Mouse (Mus musculus): Measurements from ENCODE around the gene Tnik. TPM values are rescaled to one million over a fixed set of nuclear protein-coding genes. Genes with fewer than 3 reads are reported as not detected.

Tnik gene
- total and polyA plus RNA-seq, 2 experiments from 2014 or later, result 9.2 to 27.5 TPM

DNA sequence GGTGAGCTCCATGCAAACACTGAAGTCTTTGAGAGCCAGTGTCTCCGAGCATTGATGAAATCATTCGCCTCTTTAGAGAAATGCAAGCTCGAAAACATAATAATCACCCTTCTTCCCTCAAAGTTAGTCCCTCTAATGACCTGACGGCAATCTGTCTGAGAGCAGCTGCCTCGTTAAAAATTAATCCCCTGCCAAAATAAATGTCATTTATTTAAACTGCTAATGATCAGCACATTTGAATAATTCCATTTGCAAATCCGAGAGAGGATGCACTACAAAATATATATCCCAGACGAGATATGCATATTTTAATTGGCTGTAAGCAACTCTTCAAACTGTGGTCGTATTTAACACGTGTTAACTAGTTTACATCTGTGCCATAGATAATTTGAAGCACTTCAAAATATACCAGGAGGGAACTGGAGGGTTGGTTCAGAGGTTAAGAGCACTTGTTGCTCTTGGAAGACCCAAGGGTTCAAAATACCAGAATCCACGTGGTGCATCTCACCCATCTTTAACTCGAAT, 281.4 kb downstream of the Tnik start:
- Histone ChIP-seq H3K4me3 (ENCODE audit: low read depth, low read length) (no peak overlapping the region), H3K4me2 (ENCODE audit: low read depth, low read length) (no peak overlapping the region), H3K27me3 (ENCODE audit: control insufficient read depth, insufficient read depth, low read length) (0 out of 2 replicates have a peak, but pooled peaks cover 2% of the 10 kb centered on the region), H3K9ac (replicated peaks; ENCODE audit: low read depth, low read length) (no peak overlapping the region), H3K4me1 (ENCODE audit: control insufficient read depth, insufficient read depth) (no peaks in the 10 kb centered on the region), H3K27ac (ENCODE audit: low read depth) (no peak overlapping the region), H3K9me3 (replicated peaks; ENCODE audit: control insufficient read depth, low read length) (no peaks in the 10 kb centered on the region), H3K36me3 (replicated peaks; ENCODE audit: control insufficient read depth, insufficient read depth, low read length) (0 out of 2 replicates have a peak, but pooled peaks cover 6% of the 10 kb centered on the region)
- WGBS, result 72% methylated on average over 11 of the region's 11 CpGs
- no peak for DNase-seq (ENCODE audit: low spot score)
- TF ChIP-seq CTCF (IDR thresholded peaks at IDR 0.05; ENCODE audit: low read depth) (no peak), EP300 (IDR thresholded peaks at IDR 0.05; ENCODE audit: low read depth) (no peak)
- no peak for ATAC-seq (ENCODE audit: insufficient read depth, low read depth)

GRCm38 (mm10) chr3:28547965-28548730, 285.1 kb downstream of the Tnik start:
- WGBS, result 67% methylated on average over 10 of the region's 10 CpGs
- TF ChIP-seq CTCF (IDR thresholded peaks at IDR 0.05; ENCODE audit: low read depth) (no peak), EP300 (IDR thresholded peaks at IDR 0.05; ENCODE audit: low read depth) (no peak)
- Histone ChIP-seq H3K27me3 (ENCODE audit: control insufficient read depth, insufficient read depth, low read length) (peaks cover 22% of the 10 kb centered on the region), H3K4me3 (ENCODE audit: low read depth, low read length) (no peak overlapping the region), H3K4me1 (ENCODE audit: control insufficient read depth, insufficient read depth) (no peaks in the 10 kb centered on the region), H3K27ac (ENCODE audit: low read depth) (no peak overlapping the region), H3K36me3 (replicated peaks; ENCODE audit: control insufficient read depth, insufficient read depth, low read length) (no peaks in the 10 kb centered on the region), H3K9me3 (replicated peaks; ENCODE audit: control insufficient read depth, low read length) (no peaks in the 10 kb centered on the region), H3K9ac (replicated peaks; ENCODE audit: low read depth, low read length) (no peak overlapping the region), H3K4me2 (ENCODE audit: low read depth, low read length) (no peak overlapping the region)
- ATAC-seq (ENCODE audit: insufficient read depth, low read depth), result no peak
- DNase-seq (ENCODE audit: low spot score), result no peak

- Histone ChIP-seq H3K27me3 (ENCODE audit: control insufficient read depth, insufficient read depth, low read length) (peaks cover 22% of the 10 kb centered on the region), H3K9ac (replicated peaks; ENCODE audit: low read depth, low read length) (no peak overlapping the region), H3K27ac (ENCODE audit: low read depth) (no peak overlapping the region), H3K4me3 (ENCODE audit: low read depth, low read length) (no peak overlapping the region), H3K36me3 (replicated peaks; ENCODE audit: control insufficient read depth, insufficient read depth, low read length) (no peaks in the 10 kb centered on the region), H3K4me2 (ENCODE audit: low read depth, low read length) (no peak overlapping the region), H3K4me1 (ENCODE audit: control insufficient read depth, insufficient read depth) (0 out of 2 replicates have a peak, but pooled peaks cover 3% of the 10 kb centered on the region), H3K9me3 (replicated peaks; ENCODE audit: control insufficient read depth, low read length) (no peaks in the 10 kb centered on the region)
- ATAC-seq (ENCODE audit: insufficient read depth, low read depth) (no peak), DNase-seq (ENCODE audit: low spot score) (no peak)
- TF ChIP-seq CTCF (IDR thresholded peaks at IDR 0.05; ENCODE audit: low read depth) (no peak), EP300 (IDR thresholded peaks at IDR 0.05; ENCODE audit: low read depth) (no peak)
- 55% methylated on average over 6 of the region's 6 CpGs for WGBS
These were observed 286.4 kb downstream of the Tnik start for GRCm38 (mm10) chr3:28549391-28549790.

GRCm38 (mm10) chr3:28550497-28551093, 287.6 kb downstream of the Tnik start:
- Histone ChIP-seq H3K27me3 (ENCODE audit: control insufficient read depth, insufficient read depth, low read length) (peaks cover 22% of the 10 kb centered on the region), H3K9ac (replicated peaks; ENCODE audit: low read depth, low read length) (no peak overlapping the region), H3K4me3 (ENCODE audit: low read depth, low read length) (no peak overlapping the region), H3K36me3 (replicated peaks; ENCODE audit: control insufficient read depth, insufficient read depth, low read length) (no peaks in the 10 kb centered on the region), H3K9me3 (replicated peaks; ENCODE audit: control insufficient read depth, low read length) (no peaks in the 10 kb centered on the region), H3K4me1 (ENCODE audit: control insufficient read depth, insufficient read depth) (0 out of 2 replicates have a peak, but pooled peaks cover 5% of the 10 kb centered on the region), H3K4me2 (ENCODE audit: low read depth, low read length) (no peak overlapping the region), H3K27ac (ENCODE audit: low read depth) (no peak overlapping the region)
- ATAC-seq (ENCODE audit: insufficient read depth, low read depth) (no peak), DNase-seq (ENCODE audit: low spot score) (no peak)
- 87% methylated on average over 6 of the region's 6 CpGs for WGBS
- TF ChIP-seq CTCF (IDR thresholded peaks at IDR 0.05; ENCODE audit: low read depth) (no peak), EP300 (IDR thresholded peaks at IDR 0.05; ENCODE audit: low read depth) (no peak)

DNA sequence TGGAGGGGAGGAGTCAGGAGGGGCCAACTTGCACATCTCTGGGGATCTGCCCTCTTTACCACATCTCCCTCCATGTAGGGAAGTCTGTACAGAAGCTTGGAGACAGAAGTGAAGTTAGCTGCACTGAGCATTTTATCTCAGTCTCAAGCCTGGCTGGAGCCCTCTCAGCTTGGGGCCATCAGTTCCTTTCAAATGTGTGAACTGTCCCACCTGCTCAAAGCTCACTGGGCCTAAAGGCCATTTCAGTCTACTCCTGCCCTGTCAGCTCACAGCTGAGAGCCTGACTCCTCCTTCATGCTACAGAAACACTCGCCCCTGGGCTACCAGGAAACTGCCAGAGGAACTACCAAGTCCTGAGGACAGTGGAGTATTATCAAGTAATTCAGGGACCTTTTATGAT, 288.7 kb downstream of the Tnik start:
- Histone ChIP-seq H3K9ac (replicated peaks; ENCODE audit: low read depth, low read length) (no peak overlapping the region), H3K4me1 (ENCODE audit: control insufficient read depth, insufficient read depth) (0 out of 2 replicates have a peak, but pooled peaks cover 9% of the 10 kb centered on the region), H3K4me2 (ENCODE audit: low read depth, low read length) (no peak overlapping the region), H3K27ac (ENCODE audit: low read depth) (no peak overlapping the region), H3K36me3 (replicated peaks; ENCODE audit: control insufficient read depth, insufficient read depth, low read length) (no peaks in the 10 kb centered on the region), H3K4me3 (ENCODE audit: low read depth, low read length) (no peak overlapping the region), H3K27me3 (ENCODE audit: control insufficient read depth, insufficient read depth, low read length) (peaks cover 22% of the 10 kb centered on the region), H3K9me3 (replicated peaks; ENCODE audit: control insufficient read depth, low read length) (no peaks in the 10 kb centered on the region)
- whole genome bisulfite sequencing, result 84% methylated on average over 1 of the region's 1 CpGs
- DNase-seq (ENCODE audit: low spot score), result no peak
- ATAC-seq (ENCODE audit: insufficient read depth, low read depth), result no peak
- TF ChIP-seq CTCF (IDR thresholded peaks at IDR 0.05; ENCODE audit: low read depth) (no peak), EP300 (IDR thresholded peaks at IDR 0.05; ENCODE audit: low read depth) (no peak)

Data from heart, postnatal 0 days (tissue).